Mouse (Mus musculus): Measurements from ENCODE around the gene Rnase1. TPM values are rescaled to one million over a fixed set of nuclear protein-coding genes. Genes with fewer than 3 reads are reported as not detected.
A peak's percentile ranks its signal among the peaks of the same experiment; 100 is the strongest.

The Rnase1 gene
- polyA plus RNA-seq, 1 experiment from 2014 or later, result not detected

- Histone ChIP-seq H3K27ac (peak overlapping the region; percentile 95), H3K4me3 (no peak overlapping the region), H3K4me1 (peaks cover 59% of the 10 kb centered on the region), H3K27me3 (replicated peaks) (no peaks in the 10 kb centered on the region), H3K9me3 (replicated peaks) (no peaks in the 10 kb centered on the region), H3K4me2 (peak overlapping the region; percentile 46), H3K36me3 (no peaks in the 10 kb centered on the region), H3K9ac (peak overlapping the region; percentile 63)
- 50% methylated on average over 4 of the region's 4 CpGs for WGBS (ENCODE audit: insufficient replicate concordance)
- ATAC-seq, result peak; percentile 52; the same call in 1 of the 2 replicates
These were observed 14.2 kb downstream of the Rnase1 start for GRCm38 (mm10) chr14:51132372-51132771.

GRCm38 (mm10) chr14:51131086-51131815, 15.3 kb downstream of the Rnase1 start:
- no peak for ATAC-seq
- Histone ChIP-seq H3K36me3 (no peaks in the 10 kb centered on the region), H3K9me3 (replicated peaks) (no peaks in the 10 kb centered on the region), H3K9ac (peak overlapping the region; percentile 63), H3K4me3 (no peak overlapping the region), H3K27ac (peak overlapping the region; percentile 95), H3K4me2 (peak overlapping the region; percentile 73), H3K27me3 (replicated peaks) (no peaks in the 10 kb centered on the region), H3K4me1 (peaks cover 69% of the 10 kb centered on the region)
- 46% methylated on average over 7 of the region's 7 CpGs for WGBS (ENCODE audit: insufficient replicate concordance)

GRCm38 (mm10) chr14:51130315-51130940, 16.2 kb downstream of the Rnase1 start:
- Histone ChIP-seq H3K4me2 (peak overlapping the region; percentile 73), H3K9me3 (replicated peaks) (no peaks in the 10 kb centered on the region), H3K4me3 (peak overlapping the region; percentile 46), H3K27ac (peak overlapping the region; percentile 95), H3K27me3 (replicated peaks) (no peaks in the 10 kb centered on the region), H3K4me1 (peaks cover 77% of the 10 kb centered on the region), H3K9ac (peak overlapping the region; percentile 63), H3K36me3 (no peaks in the 10 kb centered on the region)
- peak; percentile 85 for ATAC-seq
- 17% methylated on average over 9 of the region's 9 CpGs for WGBS (ENCODE audit: insufficient replicate concordance)

- Histone ChIP-seq H3K36me3 (no peaks in the 10 kb centered on the region), H3K4me3 (peak overlapping the region; percentile 46), H3K27me3 (replicated peaks) (no peaks in the 10 kb centered on the region), H3K4me2 (peak overlapping the region; percentile 73), H3K9me3 (replicated peaks) (no peaks in the 10 kb centered on the region), H3K9ac (peak overlapping the region; percentile 63), H3K27ac (peak overlapping the region; percentile 95), H3K4me1 (peaks cover 80% of the 10 kb centered on the region)
- ATAC-seq, result no peak
- WGBS (ENCODE audit: insufficient replicate concordance), result 15% methylated on average over 4 of the region's 4 CpGs
These were observed 17.0 kb downstream of the Rnase1 start for GRCm38 (mm10) chr14:51129624-51129975.

- peaks cover 82% of the 10 kb centered on the region for H3K4me1 ChIP-seq
- no peak for ATAC-seq
- H3K4me2 ChIP-seq, result peak overlapping the region; percentile 73
These were observed 17.6 kb downstream of the Rnase1 start for GRCm38 (mm10) chr14:51128775-51129623.

GRCm38 (mm10) chr14:51127648-51128258, 18.8 kb downstream of the Rnase1 start:
- WGBS (ENCODE audit: insufficient replicate concordance), result 22% methylated on average over 2 of the region's 2 CpGs
- Histone ChIP-seq H3K4me2 (peak overlapping the region; percentile 58), H3K9me3 (replicated peaks) (no peaks in the 10 kb centered on the region), H3K27ac (peak overlapping the region; percentile 91), H3K27me3 (replicated peaks) (no peaks in the 10 kb centered on the region), H3K36me3 (no peaks in the 10 kb centered on the region), H3K4me1 (peaks cover 85% of the 10 kb centered on the region), H3K9ac (peak overlapping the region; percentile 60), H3K4me3 (peak overlapping the region; percentile 12; the same call in 1 of the 2 replicates)
- peak; percentile 86 for ATAC-seq

More at GRCm38 (mm10) chr14:51128775-51129623, 17.6 kb downstream of the Rnase1 start:
- Histone ChIP-seq H3K4me3 (peak overlapping the region; percentile 46), H3K9ac (peak overlapping the region; percentile 63), H3K36me3 (no peaks in the 10 kb centered on the region), H3K27me3 (replicated peaks) (no peaks in the 10 kb centered on the region), H3K27ac (peak overlapping the region; percentile 95), H3K9me3 (replicated peaks) (no peaks in the 10 kb centered on the region)
- WGBS (ENCODE audit: insufficient replicate concordance), result 22% methylated on average over 9 of the region's 9 CpGs

GRCm38 (mm10) chr14:51125684-51126083, 20.9 kb downstream of the Rnase1 start:
- H3K9me3 ChIP-seq (replicated peaks), result no peaks in the 10 kb centered on the region
- 78% methylated on average over 6 of the region's 6 CpGs for WGBS (ENCODE audit: insufficient replicate concordance)
- peak overlapping the region; percentile 32; the same call in 1 of the 2 replicates for H3K27ac ChIP-seq
- no peak overlapping the region for H3K4me3 ChIP-seq
- H3K4me2 ChIP-seq, result no peak overlapping the region
- H3K4me1 ChIP-seq, result peaks cover 77% of the 10 kb centered on the region
- no peaks in the 10 kb centered on the region for H3K36me3 ChIP-seq
- H3K27me3 ChIP-seq (replicated peaks), result no peaks in the 10 kb centered on the region
- no peak for ATAC-seq
- H3K9ac ChIP-seq, result no peak overlapping the region

- Histone ChIP-seq H3K36me3 (no peaks in the 10 kb centered on the region), H3K27me3 (replicated peaks) (0 out of 2 replicates have a peak, but pooled peaks cover 14% of the 10 kb centered on the region), H3K9ac (no peak within 1 kb of the TSS), H3K9me3 (replicated peaks) (no peaks in the 10 kb centered on the region), H3K27ac (no peak within 1 kb of the TSS), H3K4me1 (0 out of 2 replicates have a peak, but pooled peaks cover 4% of the 10 kb centered on the region), H3K4me3 (no peak within 1 kb of the TSS), H3K4me2 (no peak within 1 kb of the TSS)
- WGBS (ENCODE audit: insufficient replicate concordance), result 57% methylated on average over 12 of the region's 12 CpGs
- no peak for ATAC-seq
These were observed 32.5 kb downstream of the Rnase1 start, which contains the start of gene Eddm3b for GRCm38 (mm10) chr14:51113916-51114560. Gene Eddm3b (plus strand): TSS chr14:51114426.

- 45% methylated on average over 9 of the region's 9 CpGs for WGBS (ENCODE audit: insufficient replicate concordance)
- no peak overlapping the region for H3K4me2 ChIP-seq
These were observed 33.1 kb downstream of the Rnase1 start for GRCm38 (mm10) chr14:51113476-51113875.

GRCm38 (mm10) chr14:51111966-51112365, 34.6 kb downstream of the Rnase1 start:
- H3K27ac ChIP-seq, result no peak overlapping the region
- ATAC-seq, result no peak
- H3K9me3 ChIP-seq (replicated peaks), result no peaks in the 10 kb centered on the region
- H3K9ac ChIP-seq, result no peak overlapping the region; the same call in 1 of the 2 replicates
- no peak overlapping the region for H3K4me2 ChIP-seq
- 0 out of 2 replicates have a peak, but pooled peaks cover 4% of the 10 kb centered on the region for H3K4me1 ChIP-seq
- 0 out of 2 replicates have a peak, but pooled peaks cover 14% of the 10 kb centered on the region for H3K27me3 ChIP-seq (replicated peaks)
- 61% methylated on average over 3 of the region's 3 CpGs for WGBS (ENCODE audit: insufficient replicate concordance)
- no peak overlapping the region for H3K4me3 ChIP-seq
- H3K36me3 ChIP-seq, result no peaks in the 10 kb centered on the region

More at GRCm38 (mm10) chr14:51113476-51113875, 33.1 kb downstream of the Rnase1 start:
- Histone ChIP-seq H3K36me3 (no peaks in the 10 kb centered on the region), H3K27ac (no peak overlapping the region), H3K4me1 (0 out of 2 replicates have a peak, but pooled peaks cover 4% of the 10 kb centered on the region), H3K27me3 (replicated peaks) (0 out of 2 replicates have a peak, but pooled peaks cover 14% of the 10 kb centered on the region), H3K4me3 (no peak overlapping the region), H3K9me3 (replicated peaks) (no peaks in the 10 kb centered on the region), H3K9ac (no peak overlapping the region)
- ATAC-seq, result no peak

- no peak for ATAC-seq
- no peaks in the 10 kb centered on the region for H3K36me3 ChIP-seq
- H3K27me3 ChIP-seq (replicated peaks), result no peaks in the 10 kb centered on the region
- H3K9me3 ChIP-seq (replicated peaks), result no peaks in the 10 kb centered on the region
- H3K9ac ChIP-seq, result no peak overlapping the region
- H3K4me2 ChIP-seq, result no peak overlapping the region
- no peak overlapping the region for H3K4me3 ChIP-seq
- H3K4me1 ChIP-seq, result peaks cover 25% of the 10 kb centered on the region
- H3K27ac ChIP-seq, result no peak overlapping the region
These were observed 40.1 kb downstream of the Rnase1 start for GRCm38 (mm10) chr14:51106449-51106967.

Measured in liver, embryonic 12.5 days (tissue).